Comparison of ENCODE assay signal across 8 mouse cellular contexts in the genomic region with DNA sequence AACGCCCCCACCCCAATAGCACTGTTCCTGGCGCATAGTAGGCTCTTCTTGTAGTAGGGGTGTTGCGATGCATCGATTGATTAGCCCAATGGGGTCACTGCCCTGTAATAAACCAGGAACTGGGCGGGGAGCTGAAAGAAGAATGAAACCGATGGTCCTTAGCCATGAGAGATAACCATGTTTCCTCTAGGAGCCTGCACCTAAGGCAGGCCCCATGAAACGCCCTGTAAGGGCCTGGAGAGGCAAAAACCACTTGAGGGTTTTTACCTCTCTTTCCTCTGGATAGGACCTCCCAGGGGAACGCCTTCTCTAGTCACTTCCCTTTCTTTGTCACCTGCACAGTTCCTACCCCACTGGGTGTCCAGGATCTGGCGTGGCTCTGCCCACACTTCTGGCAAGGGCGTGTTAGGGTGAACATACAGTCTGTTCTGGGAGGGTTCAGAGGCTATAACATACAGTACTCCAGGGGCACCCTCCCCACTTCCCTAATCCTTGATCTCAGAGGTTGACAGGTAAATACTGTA. TPM values are rescaled to one million over a fixed set of nuclear protein-coding genes. Genes with fewer than 3 reads are reported as not detected.
DNase-seq lines count a peak whose midpoint lies in the region; ATAC-seq and TF ChIP-seq lines count a peak whose summit lies in the region.

No protein-coding gene starts in this region.

- H3K4me2 ChIP-seq in embryonic facial prominence, embryonic 14.5 days (ENCODE audit: low read depth, low read length) = peak overlapping the region; percentile 69
- H3K4me2 ChIP-seq in limb, embryonic 11.5 days (ENCODE audit: low read depth, severe bottlenecking) = peak overlapping the region; percentile 75
- peak overlapping the region; percentile 71 for H3K4me2 ChIP-seq in midbrain, embryonic 14.5 days (ENCODE audit: low read length)

- H3K9ac ChIP-seq in embryonic facial prominence, embryonic 14.5 days (ENCODE audit: low read depth, low read length) = peak overlapping the region; percentile 68
- H3K9ac ChIP-seq in limb, embryonic 11.5 days (ENCODE audit: low read length) = peak overlapping the region; percentile 78
- H3K9ac ChIP-seq in midbrain, embryonic 14.5 days (replicated peaks; ENCODE audit: low read length) = peak overlapping the region; percentile 70

- peaks cover 11% of the 10 kb centered on the region for H3K4me1 ChIP-seq in lung, adult 2 months (ENCODE audit: control insufficient read depth, insufficient read depth, low read length)
- H3K4me1 ChIP-seq in embryonic facial prominence, embryonic 14.5 days (ENCODE audit: control insufficient read depth, insufficient read depth, low read length) = peaks cover 20% of the 10 kb centered on the region
- peaks cover 32% of the 10 kb centered on the region for H3K4me1 ChIP-seq in limb, embryonic 11.5 days (ENCODE audit: control insufficient read depth, insufficient read depth, low read length)
- peaks cover 32% of the 10 kb centered on the region for H3K4me1 ChIP-seq in midbrain, embryonic 14.5 days (ENCODE audit: control insufficient read depth, insufficient read depth, low read length)

- ATAC-seq in embryonic facial prominence, embryonic 14.5 days (ENCODE audit: low read depth) = peak; percentile 5; the same call in 1 of the 2 replicates
- ATAC-seq in limb, embryonic 11.5 days (ENCODE audit: insufficient number of reproducible peaks, low FRiP score, low TSS enrichment, low read depth) = 0 out of 2 replicates have a peak, but pooled peaks have one; percentile 4
- ATAC-seq in midbrain, embryonic 14.5 days (ENCODE audit: low FRiP score, low TSS enrichment) = 0 out of 2 replicates have a peak, but pooled peaks have one; percentile 9
- no peak for ATAC-seq in frontal cortex, adult (ENCODE audit: low TSS enrichment)

- peaks cover 8% of the 10 kb centered on the region; the same call in 1 of the 2 replicates for H3K9me3 ChIP-seq in embryonic facial prominence, embryonic 14.5 days (ENCODE audit: control insufficient read depth, low read length)
- H3K9me3 ChIP-seq in limb, embryonic 11.5 days (ENCODE audit: control insufficient read depth, low read length) = no peaks in the 10 kb centered on the region
- H3K9me3 ChIP-seq in midbrain, embryonic 14.5 days (ENCODE audit: control insufficient read depth, low read length) = no peaks in the 10 kb centered on the region

- peak; percentile 52 for DNase-seq in lung, adult 2 months
- DNase-seq in lung, postnatal 4 days = no peak
- peak; percentile 64 for DNase-seq in embryonic facial prominence, embryonic 14.5 days (ENCODE audit: low spot score)
- DNase-seq in limb, embryonic 11.5 days (ENCODE audit: low spot score) = no peak
- DNase-seq in midbrain, embryonic 14.5 days = peak; percentile 66
- DNase-seq in left cerebral cortex, adult 11 months (ENCODE audit: low spot score) = no peak
- no peak for DNase-seq in thymus, postnatal 4 days

- no peak for TF ChIP-seq CTCF in lung, adult 2 months (IDR thresholded peaks at IDR 0.05; ENCODE audit: insufficient read depth, low read length)

- 20% methylated on average over 10 of the region's 10 CpGs for WGBS in lung, adult 2 months
- 19% methylated on average over 10 of the region's 10 CpGs for WGBS in embryonic facial prominence, embryonic 14.5 days
- 10% methylated on average over 10 of the region's 10 CpGs for WGBS in limb, embryonic 11.5 days
- WGBS in midbrain, embryonic 14.5 days = 16% methylated on average over 10 of the region's 10 CpGs

- peak overlapping the region; percentile 91 for H3K27ac ChIP-seq in embryonic facial prominence, embryonic 14.5 days (replicated peaks; ENCODE audit: low read depth, low read length)
- H3K27ac ChIP-seq in limb, embryonic 11.5 days (replicated peaks; ENCODE audit: low read depth, low read length) = peak overlapping the region; percentile 92
- H3K27ac ChIP-seq in midbrain, embryonic 14.5 days (replicated peaks; ENCODE audit: low read depth, low read length) = peak overlapping the region; percentile 95

- TF ChIP-seq POLR2A in lung, adult 2 months (IDR thresholded peaks at IDR 0.05; ENCODE audit: borderline replicate concordance, extremely low read depth, low read depth, low read length) = no peak

- peaks cover 13% of the 10 kb centered on the region for H3K27me3 ChIP-seq in embryonic facial prominence, embryonic 14.5 days (replicated peaks; ENCODE audit: control insufficient read depth, insufficient read depth, low read length)
- H3K27me3 ChIP-seq in limb, embryonic 11.5 days (ENCODE audit: control insufficient read depth, insufficient read depth, low read length) = 0 out of 2 replicates have a peak, but pooled peaks cover 2% of the 10 kb centered on the region
- peaks cover 7% of the 10 kb centered on the region; the same call in 1 of the 2 replicates for H3K27me3 ChIP-seq in midbrain, embryonic 14.5 days (ENCODE audit: control insufficient read depth, insufficient read depth, low read length)

- no peaks in the 10 kb centered on the region for H3K36me3 ChIP-seq in embryonic facial prominence, embryonic 14.5 days (ENCODE audit: control insufficient read depth, insufficient read depth, low read length)
- H3K36me3 ChIP-seq in limb, embryonic 11.5 days (ENCODE audit: control insufficient read depth, insufficient read depth, low read length) = no peaks in the 10 kb centered on the region
- H3K36me3 ChIP-seq in midbrain, embryonic 14.5 days (ENCODE audit: control insufficient read depth, insufficient read depth, low read length) = no peaks in the 10 kb centered on the region

- H3K4me3 ChIP-seq in lung, adult 2 months (replicated peaks; ENCODE audit: extremely low read depth, low read depth, low read length) = peak overlapping the region; percentile 64
- peak overlapping the region; percentile 46 for H3K4me3 ChIP-seq in embryonic facial prominence, embryonic 14.5 days (ENCODE audit: low read depth, low read length)
- peak overlapping the region; percentile 34 for H3K4me3 ChIP-seq in limb, embryonic 11.5 days (ENCODE audit: low read depth, low read length)
- peak overlapping the region; percentile 45 for H3K4me3 ChIP-seq in midbrain, embryonic 14.5 days (replicated peaks; ENCODE audit: low read depth, low read length)

RNA-seq across cellular contexts. Expression of a gene that starts 3.5 kb away (rescaled TPM):
- polyA plus RNA-seq in lung, adult 2 months (2012; rRNA removed) = not detected in 2 replicates
- polyA plus RNA-seq in embryonic facial prominence, embryonic 14.5 days (2014; fragmentation: Nextera tagmentation; extraction: Ambion mirVana) = not detected in 2 replicates
- polyA plus RNA-seq in limb, embryonic 11.5 days (2014; fragmentation: Nextera tagmentation; extraction: Ambion mirVana) = not detected in 2 replicates
- 0.47 TPM in 1 of 2 replicates, not detected in the other for polyA plus RNA-seq in midbrain, embryonic 14.5 days (2014; fragmentation: Nextera tagmentation; extraction: Ambion mirVana)

RNA-seq across cellular contexts. Expression of a gene that starts 50.4 kb away (rescaled TPM):
- polyA plus RNA-seq in lung, adult 2 months (2012; rRNA removed) = 163 and 173 TPM in 2 replicates
- 30.4 and 32.9 TPM in 2 replicates for polyA plus RNA-seq in embryonic facial prominence, embryonic 14.5 days (2014; fragmentation: Nextera tagmentation; extraction: Ambion mirVana)
- 23.3 and 23.6 TPM in 2 replicates for polyA plus RNA-seq in limb, embryonic 11.5 days (2014; fragmentation: Nextera tagmentation; extraction: Ambion mirVana)
- polyA plus RNA-seq in midbrain, embryonic 14.5 days (2014; fragmentation: Nextera tagmentation; extraction: Ambion mirVana) = 123 and 130 TPM in 2 replicates

RNA-seq across cellular contexts. Expression of a gene that starts 51.0 kb away (rescaled TPM):
- polyA plus RNA-seq in lung, adult 2 months (2012; rRNA removed) = 131 and 171 TPM in 2 replicates
- polyA plus RNA-seq in embryonic facial prominence, embryonic 14.5 days (2014; fragmentation: Nextera tagmentation; extraction: Ambion mirVana) = 146 and 148 TPM in 2 replicates
- 146 and 154 TPM in 2 replicates for polyA plus RNA-seq in limb, embryonic 11.5 days (2014; fragmentation: Nextera tagmentation; extraction: Ambion mirVana)
- polyA plus RNA-seq in midbrain, embryonic 14.5 days (2014; fragmentation: Nextera tagmentation; extraction: Ambion mirVana) = 110 and 139 TPM in 2 replicates

Comparison
In these comparisons a context has a peak if more than half of its experiments do, and no peak if none do; other contexts are left out.
1. DNase-seq: peak in lung, adult 2 months (single experiment), embryonic facial prominence, embryonic 14.5 days (single experiment) and midbrain, embryonic 14.5 days (single experiment); none in lung, postnatal 4 days (0 of 2), limb, embryonic 11.5 days (single experiment), left cerebral cortex, adult 11 months (single experiment) and thymus, postnatal 4 days (single experiment).
2. Peak in every context shown above with its lines, with median percentiles within 50 percentile points of each other: H3K4me3 ChIP-seq, H3K27ac ChIP-seq, H3K4me2 ChIP-seq and H3K9ac ChIP-seq.